Mouse (Mus musculus) hindbrain, postnatal 0 days (tissue): ENCODE results near the gene Igsf23. TPM values are rescaled to one million over a fixed set of nuclear protein-coding genes. Genes with fewer than 3 reads are reported as not detected.

Experiments
- ATAC-seq: fragments of 200-750 bp; cut with Nextera tagmentation; 2 replicates; pipeline ENCODE4 v1.8.0; 2017; ENCODE audit warnings: mild to moderate bottlenecking, moderate TSS enrichment, moderate library complexity
- DNase-seq: peaks from one replicate; pipeline ENCODE4 v3.0.0-alpha.2; 2015; ENCODE audit warnings: low spot score
- H3K27ac ChIP-seq: fragments of 300-500 bp; sonication (generic); 2 replicates; pipeline ENCODE4 v1.5.1; 2014; ENCODE audit warnings: mild to moderate bottlenecking
- H3K27me3 ChIP-seq: fragments of 300-500 bp; sonication (generic); 2 replicates; pipeline ENCODE4 v1.6.1; 2014; ENCODE audit warnings: low read length, mixed read lengths; ENCODE audit not compliant: insufficient read depth
- H3K36me3 ChIP-seq: fragments of 300-500 bp; sonication (generic); 2 replicates; pipeline ENCODE4 v1.6.1; 2014; ENCODE audit warnings: low read length, mixed read lengths; ENCODE audit not compliant: insufficient read depth
- H3K4me1 ChIP-seq: fragments of 300-500 bp; sonication (generic); 2 replicates; pipeline ENCODE4 v1.6.1; 2014; ENCODE audit warnings: antibody characterized with exemption, low read length, mixed read lengths; ENCODE audit not compliant: insufficient read depth
- H3K4me2 ChIP-seq: fragments of 300-500 bp; sonication (generic); 2 replicates; pipeline ENCODE4 v1.6.1; 2014; ENCODE audit warnings: low read depth, mild to moderate bottlenecking, low read length, moderate library complexity, mixed read lengths
- H3K4me3 ChIP-seq: fragments of 300-500 bp; sonication (generic); 2 replicates; pipeline ENCODE4 v1.5.1; 2014; ENCODE audit warnings: low read length
- H3K9ac ChIP-seq: fragments of 300-500 bp; sonication (generic); replicated peaks from 2 replicates; pipeline ENCODE4 v1.6.1; 2014; ENCODE audit warnings: mild to moderate bottlenecking, low read length, moderate library complexity, mixed read lengths
- H3K9me3 ChIP-seq: fragments of 300-500 bp; sonication (generic); 2 replicates; pipeline ENCODE4 v1.6.1; 2016; ENCODE audit warnings: low read length, mixed read lengths
- CTCF ChIP-seq: IDR thresholded peaks from 2 replicates; pipeline ENCODE4 v1.5.1; 2016; ENCODE audit warnings: antibody characterized with exemption, control low read depth, low read depth
- WGBS: fragments of 180-500 bp; shearing (Covaris S2); extraction: QIAGEN DNeasy Blood & Tissue Kit; methylation state at CpG from one replicate; pipeline ENCODE4 v1.1.7; 2014; 5-methylcytosine and 5-hydroxymethylcytosine counted together
- polyA plus RNA-seq: library from polyadenylated mRNA; unstranded; fragments of >200 nt; fragmentation: Nextera tagmentation; extraction: Ambion mirVana; gene quantifications from 2 replicates; pipeline ENCODE4 v1.2.1, GENCODE M21; 2015
- total RNA-seq: library from RNA; depleted of rRNA; stranded (reverse); fragments of >200 nt; gene quantifications from 2 replicates; pipeline ENCODE4 v1.2.3, GENCODE M21; 2014

Igsf23 gene
- total and polyA plus RNA-seq, 2 experiments from 2014 or later: not detected

- no peaks in the 10 kb centered on the region for H3K9me3 ChIP-seq
- no peak for ATAC-seq
- no peak for TF ChIP-seq CTCF
- 48% methylated on average over 5 of the region's 5 CpGs for WGBS
- no peak overlapping the region for H3K9ac ChIP-seq
- H3K36me3 ChIP-seq: no peaks in the 10 kb centered on the region
- no peak for DNase-seq
- H3K27ac ChIP-seq: no peak overlapping the region
- H3K4me1 ChIP-seq: no peaks in the 10 kb centered on the region
- H3K4me3 ChIP-seq: no peak overlapping the region
- no peak overlapping the region for H3K4me2 ChIP-seq
- no peaks in the 10 kb centered on the region for H3K27me3 ChIP-seq
Observed at GRCm38 (mm10) chr7:19928486-19928885, 22.1 kb downstream of the Igsf23 start.

DNA sequence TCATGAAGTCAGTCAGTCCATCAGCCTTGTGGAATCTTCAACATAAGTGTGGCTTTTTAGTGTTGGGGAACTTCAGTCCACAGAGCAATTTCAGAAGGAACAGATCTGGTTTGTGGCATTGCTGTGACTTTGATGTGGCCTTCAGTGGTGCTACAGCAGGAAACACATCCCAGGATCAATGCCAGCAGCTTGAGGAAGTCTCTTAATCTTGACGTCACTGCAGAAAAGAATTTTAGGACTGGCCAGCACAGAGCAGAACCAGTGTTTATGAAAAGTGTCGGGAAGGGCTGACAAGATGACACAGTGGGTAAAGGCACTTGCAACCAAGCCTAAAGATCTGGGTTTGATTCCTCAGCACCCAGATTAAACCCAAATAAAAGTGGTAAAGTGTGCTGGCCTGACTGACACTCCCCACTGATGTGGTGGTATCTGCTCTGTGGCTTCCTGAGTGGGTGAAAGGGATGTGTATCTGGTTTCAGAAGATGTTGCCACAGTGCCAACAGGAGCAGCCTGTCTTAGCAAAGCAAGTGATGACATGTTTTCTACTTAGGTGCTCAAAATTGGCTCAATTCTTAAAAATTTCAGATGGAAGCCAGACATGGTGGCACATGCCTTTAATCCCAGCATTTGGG lies 23.6 kb downstream of the Igsf23 start:
- Histone ChIP-seq H3K4me2 (no peak overlapping the region), H3K27me3 (no peaks in the 10 kb centered on the region), H3K4me3 (no peak overlapping the region), H3K36me3 (no peaks in the 10 kb centered on the region), H3K9me3 (no peaks in the 10 kb centered on the region), H3K4me1 (no peaks in the 10 kb centered on the region), H3K9ac (no peak overlapping the region), H3K27ac (no peak overlapping the region)
- WGBS: 74% methylated on average over 2 of the region's 2 CpGs
- TF ChIP-seq CTCF: no peak
- ATAC-seq (no peak), DNase-seq (no peak)

GRCm38 (mm10) chr7:19925376-19925775 lies 25.2 kb downstream of the Igsf23 start:
- Histone ChIP-seq H3K4me3 (no peak overlapping the region), H3K27me3 (no peaks in the 10 kb centered on the region), H3K4me1 (no peaks in the 10 kb centered on the region), H3K9me3 (no peaks in the 10 kb centered on the region), H3K9ac (no peak overlapping the region), H3K36me3 (no peaks in the 10 kb centered on the region), H3K27ac (no peak overlapping the region), H3K4me2 (no peak overlapping the region)
- no peak for TF ChIP-seq CTCF
- DNase-seq (no peak), ATAC-seq (no peak)
- 57% methylated on average over 1 of the region's 1 CpGs for WGBS

DNA sequence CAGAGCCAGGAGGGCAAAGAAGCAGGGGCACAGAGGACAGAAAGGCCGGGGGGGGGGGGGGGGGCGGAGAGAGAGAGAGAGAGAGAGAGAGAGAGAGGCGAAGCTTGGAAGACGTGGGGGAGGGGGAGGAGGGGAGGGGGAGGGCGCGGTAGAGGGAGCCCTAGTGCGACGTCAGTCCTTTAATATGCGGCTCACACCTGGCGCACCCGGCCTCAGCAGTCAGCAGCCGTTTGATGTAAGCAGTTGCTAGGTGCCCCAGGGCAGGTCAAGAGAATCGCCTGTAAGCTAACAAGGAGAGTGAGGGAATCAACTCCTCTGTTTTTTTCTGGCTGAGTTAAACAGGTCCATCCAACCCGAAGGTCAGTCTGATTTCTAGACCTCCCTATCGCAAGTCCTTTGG lies 26.8 kb downstream of the Igsf23 start:
- no peak overlapping the region for H3K4me2 ChIP-seq
- TF ChIP-seq CTCF: no peak
- H3K9me3 ChIP-seq: no peaks in the 10 kb centered on the region
- H3K9ac ChIP-seq: no peak overlapping the region
- no peaks in the 10 kb centered on the region for H3K27me3 ChIP-seq
- ATAC-seq (no peak), DNase-seq (peak; percentile 30)
- H3K4me3 ChIP-seq: no peak overlapping the region
- no peaks in the 10 kb centered on the region for H3K36me3 ChIP-seq
- 11% methylated on average over 13 of the region's 15 CpGs for WGBS
- no peak overlapping the region for H3K27ac ChIP-seq
- H3K4me1 ChIP-seq: no peaks in the 10 kb centered on the region

GRCm38 (mm10) chr7:19923354-19923753 lies 27.2 kb downstream of the Igsf23 start:
- WGBS: 45% methylated on average over 2 of the region's 2 CpGs
- DNase-seq (no peak), ATAC-seq (no peak)
- Histone ChIP-seq H3K9me3 (no peaks in the 10 kb centered on the region), H3K4me3 (no peak overlapping the region), H3K27ac (no peak overlapping the region), H3K27me3 (no peaks in the 10 kb centered on the region), H3K4me2 (no peak overlapping the region), H3K36me3 (no peaks in the 10 kb centered on the region), H3K9ac (no peak overlapping the region), H3K4me1 (no peaks in the 10 kb centered on the region)
- no peak for TF ChIP-seq CTCF

GRCm38 (mm10) chr7:19920506-19921261 lies 29.9 kb downstream of the Igsf23 start, which contains the start of gene Pvr:
Pvr (minus strand) TSS chr7:19921160.
- Histone ChIP-seq H3K27me3 (no peaks in the 10 kb centered on the region), H3K4me1 (no peaks in the 10 kb centered on the region), H3K9ac (peak within 1 kb of the TSS; percentile 78), H3K4me2 (peak within 1 kb of the TSS; percentile 68), H3K9me3 (no peaks in the 10 kb centered on the region), H3K36me3 (no peaks in the 10 kb centered on the region; the same call in 1 of the 2 replicates), H3K4me3 (peak within 1 kb of the TSS; percentile 73), H3K27ac (peak within 1 kb of the TSS; percentile 95)
- under 1% methylated on average over 60 of the region's 60 CpGs for WGBS
- DNase-seq (peak; percentile 86), ATAC-seq (peak; percentile 85)
- peak; percentile 39 for TF ChIP-seq CTCF

DNA sequence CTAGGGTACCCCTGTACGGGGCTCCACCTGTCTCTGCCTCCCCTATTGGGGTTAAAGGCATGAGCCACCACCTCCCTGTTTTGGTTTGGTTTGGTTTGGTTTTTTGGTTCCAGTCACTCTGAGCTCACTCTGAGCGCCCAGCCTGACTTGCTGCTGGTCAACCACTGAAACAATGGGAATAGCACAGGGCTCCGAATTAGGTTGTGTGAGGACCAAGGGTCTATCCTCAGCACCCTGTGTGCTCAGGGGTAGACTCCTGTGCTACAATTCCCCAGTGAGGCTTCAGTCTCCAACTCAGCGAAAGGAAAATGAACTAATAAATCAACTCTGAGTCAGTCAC lies 30.4 kb downstream of the Igsf23 start:
- H3K9ac ChIP-seq: peak overlapping the region; percentile 78; the same call in 1 of the 2 replicates
- H3K27ac ChIP-seq: peak overlapping the region; percentile 95; the same call in 1 of the 2 replicates
- H3K27me3 ChIP-seq: no peaks in the 10 kb centered on the region
- TF ChIP-seq CTCF: no peak
- H3K9me3 ChIP-seq: no peaks in the 10 kb centered on the region
- WGBS: 31% methylated on average over 4 of the region's 4 CpGs
- no peak for DNase-seq
- peak overlapping the region; percentile 73 for H3K4me3 ChIP-seq
- no peaks in the 10 kb centered on the region for H3K4me1 ChIP-seq
- no peaks in the 10 kb centered on the region; the same call in 1 of the 2 replicates for H3K36me3 ChIP-seq
- no peak for ATAC-seq
- peak overlapping the region; percentile 68 for H3K4me2 ChIP-seq
